Mouse (Mus musculus): ENCODE measurements at regions not wholly inside any gene's neighbourhood (a gene's known extent, or its start where the extent isn't known, plus 50 kb on each side); places are given as distances from the start of the nearest gene placed in this dataset.

DNA sequence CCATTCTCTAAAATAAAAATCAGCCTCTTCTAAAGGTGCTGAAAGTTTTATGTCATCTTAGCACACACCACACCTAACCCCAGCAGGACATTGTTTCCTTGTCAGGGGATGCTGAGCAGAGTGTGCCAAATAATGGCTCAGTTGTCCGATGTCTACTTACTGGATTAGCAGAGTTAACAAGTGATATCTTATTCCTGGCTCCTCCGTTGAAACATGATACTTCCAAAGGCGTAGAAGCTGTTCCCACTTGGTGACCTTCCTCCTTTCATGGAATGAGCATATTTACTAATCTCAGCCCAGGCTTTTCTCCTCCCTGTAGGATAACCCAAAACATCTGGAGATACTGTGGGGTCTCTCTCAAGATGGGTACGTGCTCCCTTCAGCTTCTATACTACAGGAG, 141.5 kb upstream of the Gmds start:
- TF ChIP-seq CTCF (IDR thresholded peaks at IDR 0.05; ENCODE audit: low read depth, low read length): no peak
- TF ChIP-seq POLR2A (IDR thresholded peaks at IDR 0.05; ENCODE audit: extremely low read depth, insufficient read depth, low read length): no peak
